In the genomic region with DNA sequence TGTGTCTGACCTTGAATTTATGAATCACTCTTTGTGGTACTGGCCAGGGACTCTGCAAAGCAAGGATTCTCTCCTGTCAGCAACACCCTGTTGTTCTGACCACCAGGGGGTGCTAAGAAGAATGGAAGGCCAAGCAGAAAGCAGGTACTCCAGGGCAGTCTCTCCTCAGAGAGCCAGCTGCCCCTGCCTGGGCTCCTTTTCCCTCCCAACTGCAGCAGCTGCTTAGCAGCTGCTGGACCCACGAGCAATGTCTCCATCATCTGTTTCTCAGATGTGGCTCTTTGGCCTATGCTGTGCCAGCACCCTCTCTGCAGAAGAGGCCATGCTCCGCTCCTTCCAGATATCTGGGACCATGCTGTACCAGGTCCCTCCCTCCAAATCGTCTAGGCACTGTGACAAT, we compare ENCODE assay signal across 8 mouse cellular contexts.
A peak's percentile ranks its signal among the peaks of the same experiment; 100 is the strongest.
DNase-seq lines count a peak whose midpoint lies in the region; ATAC-seq and TF ChIP-seq lines count a peak whose summit lies in the region.

No protein-coding gene starts in this region.

- no peaks in the 10 kb centered on the region for H3K36me3 ChIP-seq in kidney, embryonic 15.5 days
- no peaks in the 10 kb centered on the region for H3K36me3 ChIP-seq in liver, embryonic 11.5 days (ENCODE audit: control insufficient read depth, insufficient read depth, low read length)
- H3K36me3 ChIP-seq in small intestine, adult 2 months (ENCODE audit: control insufficient read depth, insufficient read depth, low read length) = no peaks in the 10 kb centered on the region

- TF ChIP-seq POLR2A in small intestine, adult 2 months (IDR thresholded peaks at IDR 0.05; ENCODE audit: low read depth, low read length) = no peak

- WGBS in kidney, embryonic 15.5 days = 53% methylated on average over 3 of the region's 3 CpGs
- 57% methylated on average over 3 of the region's 3 CpGs for WGBS in liver, embryonic 11.5 days
- 49% methylated on average over 3 of the region's 3 CpGs for WGBS in small intestine, adult 2 months

- no peaks in the 10 kb centered on the region for H3K9me3 ChIP-seq in kidney, embryonic 15.5 days (replicated peaks)
- H3K9me3 ChIP-seq in liver, embryonic 11.5 days (ENCODE audit: control insufficient read depth, low read length) = no peaks in the 10 kb centered on the region

- H3K27me3 ChIP-seq in kidney, embryonic 15.5 days = no peaks in the 10 kb centered on the region
- H3K27me3 ChIP-seq in liver, embryonic 11.5 days (replicated peaks; ENCODE audit: control insufficient read depth, insufficient read depth, low read length) = no peaks in the 10 kb centered on the region
- H3K27me3 ChIP-seq in small intestine, adult 2 months (ENCODE audit: control insufficient read depth, insufficient read depth, low read length) = no peaks in the 10 kb centered on the region

- H3K9ac ChIP-seq in kidney, embryonic 15.5 days = no peak overlapping the region
- no peak overlapping the region for H3K9ac ChIP-seq in liver, embryonic 11.5 days (ENCODE audit: low read depth, low read length)

- no peak overlapping the region for H3K4me3 ChIP-seq in kidney, embryonic 15.5 days (replicated peaks)
- H3K4me3 ChIP-seq in liver, embryonic 11.5 days (ENCODE audit: low read depth, low read length) = no peak overlapping the region
- no peak overlapping the region for H3K4me3 ChIP-seq in small intestine, adult 2 months (ENCODE audit: low read depth, low read length)

- no peak overlapping the region for H3K27ac ChIP-seq in kidney, embryonic 15.5 days
- no peak overlapping the region for H3K27ac ChIP-seq in liver, embryonic 11.5 days (ENCODE audit: low read depth, low read length)
- no peak overlapping the region for H3K27ac ChIP-seq in small intestine, adult 2 months (ENCODE audit: insufficient read depth, low read depth, low read length)

- ATAC-seq in kidney, embryonic 15.5 days (replicated peaks; ENCODE audit: low FRiP score) = no peak
- peak; percentile 48; the same call in 1 of the 2 replicates for ATAC-seq in granulocyte monocyte progenitor cell, adult 5-6 weeks (replicated peaks; ENCODE audit: poor library complexity, severe bottlenecking)
- no peak for ATAC-seq in liver, embryonic 11.5 days (replicated peaks; ENCODE audit: low FRiP score)

- peak; percentile 2 for DNase-seq in kidney, adult 11 months
- peak; percentile 3 for DNase-seq in Muller cell, postnatal 12 days (ENCODE audit: inconsistent ontology term)
- peak; percentile 76 for DNase-seq in brain, adult 2 months (ENCODE audit: low read depth, low spot score)
- peak; percentile 41 for DNase-seq in liver, embryonic 11.5 days (ENCODE audit: low spot score)
- no peak for DNase-seq in heart, adult 8-10 months (ENCODE audit: low spot score)

- peak; percentile 36; the same call in 1 of the 2 replicates for TF ChIP-seq CTCF in small intestine, adult 2 months (IDR thresholded peaks at IDR 0.05; ENCODE audit: extremely low read depth, insufficient read length, insufficient replicate concordance, low read depth, low read length)

- no peak overlapping the region for H3K4me2 ChIP-seq in kidney, embryonic 15.5 days
- no peak overlapping the region for H3K4me2 ChIP-seq in liver, embryonic 11.5 days

- no peaks in the 10 kb centered on the region for H3K4me1 ChIP-seq in kidney, embryonic 15.5 days
- no peaks in the 10 kb centered on the region for H3K4me1 ChIP-seq in liver, embryonic 11.5 days (replicated peaks; ENCODE audit: control insufficient read depth, insufficient read depth, low read length)
- H3K4me1 ChIP-seq in small intestine, adult 2 months (ENCODE audit: control insufficient read depth, insufficient read depth, insufficient read length, low read length) = no peaks in the 10 kb centered on the region
